Mouse (Mus musculus): ENCODE results near the gene Sox18. TPM values are rescaled to one million over a fixed set of nuclear protein-coding genes. Genes with fewer than 3 reads are reported as not detected.

The Sox18 gene
- total and polyA plus RNA-seq, 2 experiments from 2014 or later: 10.6 to 14.7 TPM

- Histone ChIP-seq H3K4me1 (ENCODE audit: insufficient read depth, low read length) (peaks cover 22% of the 10 kb centered on the region), H3K36me3 (ENCODE audit: insufficient read depth, low read length) (no peaks in the 10 kb centered on the region), H3K27ac (peak overlapping the region; percentile 8; the same call in 1 of the 2 replicates), H3K9me3 (ENCODE audit: low read length) (no peaks in the 10 kb centered on the region), H3K4me3 (ENCODE audit: low read length) (no peak overlapping the region), H3K9ac (replicated peaks; ENCODE audit: low read length) (no peak overlapping the region), H3K4me2 (ENCODE audit: low read depth, low read length) (no peak overlapping the region), H3K27me3 (ENCODE audit: insufficient read depth, low read length) (0 out of 2 replicates have a peak, but pooled peaks cover 3% of the 10 kb centered on the region)
- 54% methylated on average over 5 of the region's 5 CpGs for WGBS
- ATAC-seq (no peak), DNase-seq (ENCODE audit: low spot score) (no peak)
- TF ChIP-seq CTCF (IDR thresholded peaks at IDR 0.05; ENCODE audit: low read depth): 0 out of 2 replicates have a peak, but pooled peaks have one; percentile 19
These were observed 5.8 kb upstream of the Sox18 start for GRCm38 (mm10) chr2:181677096-181677754.

GRCm38 (mm10) chr2:181676424-181676823, 5.0 kb upstream of the Sox18 start:
- H3K27ac ChIP-seq: peak overlapping the region; percentile 8; the same call in 1 of the 2 replicates
- no peak overlapping the region for H3K4me2 ChIP-seq (ENCODE audit: low read depth, low read length)
- DNase-seq (ENCODE audit: low spot score) (peak; percentile 55), ATAC-seq (no peak)
- peaks cover 22% of the 10 kb centered on the region for H3K4me1 ChIP-seq (ENCODE audit: insufficient read depth, low read length)
- 17% methylated on average over 2 of the region's 2 CpGs for WGBS
- H3K4me3 ChIP-seq (ENCODE audit: low read length): no peak overlapping the region
- no peak overlapping the region for H3K9ac ChIP-seq (replicated peaks; ENCODE audit: low read length)
- no peaks in the 10 kb centered on the region for H3K36me3 ChIP-seq (ENCODE audit: insufficient read depth, low read length)
- TF ChIP-seq CTCF (IDR thresholded peaks at IDR 0.05; ENCODE audit: low read depth): peak; percentile 45
- H3K27me3 ChIP-seq (ENCODE audit: insufficient read depth, low read length): peaks cover 9% of the 10 kb centered on the region; the same call in 1 of the 2 replicates
- no peaks in the 10 kb centered on the region for H3K9me3 ChIP-seq (ENCODE audit: low read length)

- Histone ChIP-seq H3K4me3 (ENCODE audit: low read length) (no peak overlapping the region), H3K27ac (peak overlapping the region; percentile 36; the same call in 1 of the 2 replicates), H3K9me3 (ENCODE audit: low read length) (no peaks in the 10 kb centered on the region), H3K9ac (replicated peaks; ENCODE audit: low read length) (no peak overlapping the region), H3K4me1 (ENCODE audit: insufficient read depth, low read length) (peaks cover 30% of the 10 kb centered on the region), H3K27me3 (ENCODE audit: insufficient read depth, low read length) (peaks cover 19% of the 10 kb centered on the region), H3K4me2 (ENCODE audit: low read depth, low read length) (peak overlapping the region; percentile 38), H3K36me3 (ENCODE audit: insufficient read depth, low read length) (no peaks in the 10 kb centered on the region)
- WGBS: 3% methylated on average over 14 of the region's 14 CpGs
- peak; percentile 66 for DNase-seq (ENCODE audit: low spot score)
- no peak for TF ChIP-seq CTCF (IDR thresholded peaks at IDR 0.05; ENCODE audit: low read depth)
- ATAC-seq: peak; percentile 31; the same call in 1 of the 2 replicates
These were observed 4.0 kb upstream of the Sox18 start for GRCm38 (mm10) chr2:181675454-181675853.

- Histone ChIP-seq H3K4me2 (ENCODE audit: low read depth, low read length) (no peak overlapping the region), H3K27ac (peak overlapping the region; percentile 36; the same call in 1 of the 2 replicates), H3K9ac (replicated peaks; ENCODE audit: low read length) (no peak overlapping the region), H3K36me3 (ENCODE audit: insufficient read depth, low read length) (no peaks in the 10 kb centered on the region), H3K9me3 (ENCODE audit: low read length) (no peaks in the 10 kb centered on the region), H3K4me1 (ENCODE audit: insufficient read depth, low read length) (peaks cover 32% of the 10 kb centered on the region), H3K4me3 (ENCODE audit: low read length) (no peak overlapping the region), H3K27me3 (ENCODE audit: insufficient read depth, low read length) (peaks cover 24% of the 10 kb centered on the region)
- ATAC-seq (no peak), DNase-seq (ENCODE audit: low spot score) (no peak)
- 76% methylated on average over 4 of the region's 4 CpGs for WGBS
- TF ChIP-seq CTCF (IDR thresholded peaks at IDR 0.05; ENCODE audit: low read depth): no peak
These were observed 3.5 kb upstream of the Sox18 start for GRCm38 (mm10) chr2:181674934-181675333.

GRCm38 (mm10) chr2:181673501-181673900, 2.1 kb upstream of the Sox18 start:
- ATAC-seq (peak; percentile 22; the same call in 1 of the 2 replicates), DNase-seq (ENCODE audit: low spot score) (no peak)
- no peaks in the 10 kb centered on the region; the same call in 1 of the 2 replicates for H3K36me3 ChIP-seq (ENCODE audit: insufficient read depth, low read length)
- H3K4me1 ChIP-seq (ENCODE audit: insufficient read depth, low read length): peaks cover 32% of the 10 kb centered on the region
- no peak overlapping the region for H3K4me3 ChIP-seq (ENCODE audit: low read length)
- no peak overlapping the region for H3K9ac ChIP-seq (replicated peaks; ENCODE audit: low read length)
- peaks cover 31% of the 10 kb centered on the region for H3K27me3 ChIP-seq (ENCODE audit: insufficient read depth, low read length)
- no peak overlapping the region for H3K4me2 ChIP-seq (ENCODE audit: low read depth, low read length)
- no peaks in the 10 kb centered on the region for H3K9me3 ChIP-seq (ENCODE audit: low read length)
- WGBS: 52% methylated on average over 1 of the region's 1 CpGs
- no peak for TF ChIP-seq CTCF (IDR thresholded peaks at IDR 0.05; ENCODE audit: low read depth)
- H3K27ac ChIP-seq: no peak overlapping the region; the same call in 1 of the 2 replicates

GRCm38 (mm10) chr2:181671984-181672383, 544 bp upstream of the Sox18 start:
- ATAC-seq: no peak
- peak overlapping the region; percentile 62; the same call in 1 of the 2 replicates for H3K4me2 ChIP-seq (ENCODE audit: low read depth, low read length)
- no peak overlapping the region; the same call in 1 of the 2 replicates for H3K9ac ChIP-seq (replicated peaks; ENCODE audit: low read length)
- no peak for DNase-seq (ENCODE audit: low spot score)
- 34% methylated on average over 7 of the region's 7 CpGs for WGBS
- TF ChIP-seq CTCF (IDR thresholded peaks at IDR 0.05; ENCODE audit: low read depth): no peak
- no peaks in the 10 kb centered on the region for H3K9me3 ChIP-seq (ENCODE audit: low read length)
- H3K36me3 ChIP-seq (ENCODE audit: insufficient read depth, low read length): no peaks in the 10 kb centered on the region; the same call in 1 of the 2 replicates
- no peak overlapping the region for H3K27ac ChIP-seq
- peaks cover 31% of the 10 kb centered on the region for H3K27me3 ChIP-seq (ENCODE audit: insufficient read depth, low read length)
- H3K4me1 ChIP-seq (ENCODE audit: insufficient read depth, low read length): peaks cover 30% of the 10 kb centered on the region
- H3K4me3 ChIP-seq (ENCODE audit: low read length): no peak overlapping the region

GRCm38 (mm10) chr2:181670913-181671311, 528 bp downstream of the Sox18 start:
- H3K27ac ChIP-seq: peak overlapping the region; percentile 41; the same call in 1 of the 2 replicates
- peaks cover 20% of the 10 kb centered on the region for H3K4me1 ChIP-seq (ENCODE audit: insufficient read depth, low read length)
- H3K36me3 ChIP-seq (ENCODE audit: insufficient read depth, low read length): no peaks in the 10 kb centered on the region; the same call in 1 of the 2 replicates
- peaks cover 31% of the 10 kb centered on the region for H3K27me3 ChIP-seq (ENCODE audit: insufficient read depth, low read length)
- H3K4me3 ChIP-seq (ENCODE audit: low read length): peak overlapping the region; percentile 42
- DNase-seq (ENCODE audit: low spot score): peak; percentile 30
- no peak for ATAC-seq
- no peaks in the 10 kb centered on the region for H3K9me3 ChIP-seq (ENCODE audit: low read length)
- 1% methylated on average over 41 of the region's 41 CpGs for WGBS
- TF ChIP-seq CTCF (IDR thresholded peaks at IDR 0.05; ENCODE audit: low read depth): no peak
- H3K4me2 ChIP-seq (ENCODE audit: low read depth, low read length): peak overlapping the region; percentile 62
- peak overlapping the region; percentile 44 for H3K9ac ChIP-seq (replicated peaks; ENCODE audit: low read length)
